ENCODE assay signal across 26 mouse cellular contexts in the genomic region with DNA sequence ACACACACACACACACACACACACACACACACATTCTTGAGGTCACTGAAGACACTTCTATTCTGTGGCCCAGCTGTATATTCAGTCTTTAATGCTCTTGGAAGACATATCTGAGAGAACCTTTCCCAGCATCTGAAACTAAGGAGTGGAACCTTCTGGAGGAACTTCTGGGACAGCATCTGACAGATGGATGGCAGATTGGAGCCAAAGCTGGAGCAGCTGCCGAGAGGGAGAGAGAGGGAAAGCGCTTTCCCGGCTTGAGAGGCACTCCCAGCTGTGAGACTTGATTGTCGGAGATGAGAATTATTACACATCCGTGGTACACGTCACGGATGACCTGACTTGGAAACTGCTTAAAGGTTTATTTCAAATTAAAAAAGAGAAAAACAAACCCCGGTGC. TPM values are rescaled to one million over a fixed set of nuclear protein-coding genes. Genes with fewer than 3 reads are reported as not detected.
DNase-seq lines count a peak whose midpoint lies in the region; ATAC-seq and TF ChIP-seq lines count a peak whose summit lies in the region.
"Had no signal": no experiment of that assay in that cellular context is flagged by ENCODE, and none has a peak within 500 bp of the region (broad histone marks: within the 10 kb centered on the region; RNA-seq: fewer than 3 reads in every experiment).

No protein-coding gene starts in this region.

- DNase-seq in forebrain, postnatal 0 days = peak; percentile 53
- DNase-seq in forebrain, embryonic 11.5 days (ENCODE audit: low spot score) = no peak
- peak; percentile 10 for DNase-seq in lung, embryonic 14.5 days
- DNase-seq in lung, postnatal 4 days = no peak
- peak; percentile 63 for DNase-seq in brain, adult 2 months (ENCODE audit: low read depth, low spot score)
- peak; percentile 25 for DNase-seq in brain, embryonic 14.5 days (ENCODE audit: low read depth)
- DNase-seq: adrenal gland, adult 2 months; cerebellum, adult 18-20 months; cerebellum, adult 9-10 months; gastrocnemius, postnatal 25 days; heart, adult 18-20 months; heart, postnatal 10 days; heart, postnatal 36 days had no signal

- no peaks in the 10 kb centered on the region for H3K4me1 ChIP-seq in forebrain, postnatal 0 days (ENCODE audit: insufficient read depth)
- H3K4me1 ChIP-seq in forebrain, embryonic 11.5 days (replicated peaks; ENCODE audit: control insufficient read depth, insufficient read depth, low read length) = no peaks in the 10 kb centered on the region
- no peaks in the 10 kb centered on the region for H3K4me1 ChIP-seq in lung, embryonic 14.5 days (ENCODE audit: insufficient read depth)
- H3K4me1 ChIP-seq: embryonic facial prominence, embryonic 12.5 days; forebrain, embryonic 15.5 days; heart, embryonic 12.5 days; heart, embryonic 15.5 days had no signal

- H3K9me3 ChIP-seq in forebrain, postnatal 0 days (ENCODE audit: low read length) = no peaks in the 10 kb centered on the region
- no peaks in the 10 kb centered on the region for H3K9me3 ChIP-seq in forebrain, embryonic 11.5 days (ENCODE audit: control insufficient read depth, low read length)
- no peaks in the 10 kb centered on the region for H3K9me3 ChIP-seq in lung, embryonic 14.5 days (ENCODE audit: low read depth, low read length)
- H3K9me3 ChIP-seq: embryonic facial prominence, embryonic 12.5 days; forebrain, embryonic 15.5 days; heart, embryonic 12.5 days; heart, embryonic 15.5 days; hindbrain, embryonic 10.5 days; hindbrain, embryonic 13.5 days had no signal

- TF ChIP-seq CTCF in forebrain, postnatal 0 days (IDR thresholded peaks at IDR 0.05; ENCODE audit: low read depth) = no peak
- no peak for TF ChIP-seq CTCF in lung, embryonic 14.5 days (IDR thresholded peaks at IDR 0.05; ENCODE audit: low read depth)
- no peak for TF ChIP-seq CTCF in brain, embryonic 14.5 days (IDR thresholded peaks at IDR 0.05; ENCODE audit: borderline replicate concordance, extremely low read depth, insufficient read depth, insufficient read length)

- H3K27me3 ChIP-seq in forebrain, postnatal 0 days (ENCODE audit: insufficient read depth, low read length) = no peaks in the 10 kb centered on the region
- no peaks in the 10 kb centered on the region for H3K27me3 ChIP-seq in forebrain, embryonic 11.5 days (ENCODE audit: control insufficient read depth, insufficient read depth, low read length)
- H3K27me3 ChIP-seq in lung, embryonic 14.5 days (ENCODE audit: insufficient read depth, low read length) = no peaks in the 10 kb centered on the region
- H3K27me3 ChIP-seq: forebrain, embryonic 15.5 days had no signal

- no peak overlapping the region for H3K4me2 ChIP-seq in forebrain, postnatal 0 days (ENCODE audit: low read depth)
- no peak overlapping the region for H3K4me2 ChIP-seq in forebrain, embryonic 11.5 days (ENCODE audit: low read depth, low read length, severe bottlenecking)
- H3K4me2 ChIP-seq in lung, embryonic 14.5 days = no peak overlapping the region
- H3K4me2 ChIP-seq: embryonic facial prominence, embryonic 12.5 days; forebrain, embryonic 15.5 days; heart, embryonic 12.5 days; heart, embryonic 15.5 days; hindbrain, embryonic 13.5 days had no signal

- whole genome bisulfite sequencing in forebrain, postnatal 0 days = 62% methylated on average over 8 of the region's 8 CpGs
- WGBS in forebrain, embryonic 11.5 days = 82% methylated on average over 8 of the region's 8 CpGs
- WGBS in lung, embryonic 14.5 days = 46% methylated on average over 8 of the region's 8 CpGs

- ATAC-seq in forebrain, postnatal 0 days = no peak
- ATAC-seq in forebrain, embryonic 11.5 days (replicated peaks; ENCODE audit: low FRiP score) = no peak
- no peak for ATAC-seq in lung, embryonic 14.5 days (ENCODE audit: insufficient read depth)
- ATAC-seq: CD4-positive, CD25-positive, alpha-beta regulatory T cell, adult 4 months; forebrain, embryonic 15.5 days; intestine, postnatal 0 days had no signal

- H3K36me3 ChIP-seq in forebrain, postnatal 0 days (ENCODE audit: insufficient read depth) = no peaks in the 10 kb centered on the region
- H3K36me3 ChIP-seq in forebrain, embryonic 11.5 days (ENCODE audit: control insufficient read depth, insufficient read depth, low read length) = no peaks in the 10 kb centered on the region
- no peaks in the 10 kb centered on the region for H3K36me3 ChIP-seq in lung, embryonic 14.5 days (ENCODE audit: insufficient read depth)
- H3K36me3 ChIP-seq: embryonic facial prominence, embryonic 12.5 days; forebrain, embryonic 15.5 days; heart, embryonic 12.5 days; heart, embryonic 15.5 days; hindbrain, embryonic 10.5 days; hindbrain, embryonic 13.5 days had no signal

- no peak overlapping the region for H3K9ac ChIP-seq in forebrain, postnatal 0 days
- H3K9ac ChIP-seq in forebrain, embryonic 11.5 days (ENCODE audit: low read length) = no peak overlapping the region
- H3K9ac ChIP-seq in lung, embryonic 14.5 days = no peak overlapping the region
- H3K9ac ChIP-seq: embryonic facial prominence, embryonic 12.5 days; forebrain, embryonic 15.5 days; heart, embryonic 12.5 days; heart, embryonic 15.5 days; hindbrain, embryonic 13.5 days had no signal

- no peak overlapping the region for H3K27ac ChIP-seq in forebrain, postnatal 0 days (ENCODE audit: low read depth, low read length)
- H3K27ac ChIP-seq in forebrain, embryonic 11.5 days (ENCODE audit: low read depth, low read length) = no peak overlapping the region
- no peak overlapping the region for H3K27ac ChIP-seq in lung, embryonic 14.5 days (ENCODE audit: low read depth)
- H3K27ac ChIP-seq: embryonic facial prominence, embryonic 12.5 days; forebrain, embryonic 15.5 days; heart, embryonic 15.5 days; hindbrain, embryonic 10.5 days; hindbrain, embryonic 13.5 days had no signal

- no peak for TF ChIP-seq POLR2A in brain, embryonic 14.5 days (IDR thresholded peaks at IDR 0.05; ENCODE audit: borderline replicate concordance, extremely low read depth, insufficient read depth, insufficient read length, poor library complexity, severe bottlenecking)

- H3K4me3 ChIP-seq in forebrain, postnatal 0 days (ENCODE audit: low read depth, low read length) = no peak overlapping the region
- no peak overlapping the region for H3K4me3 ChIP-seq in forebrain, embryonic 11.5 days (ENCODE audit: low read depth, low read length)
- no peak overlapping the region for H3K4me3 ChIP-seq in lung, embryonic 14.5 days (ENCODE audit: low read depth, low read length)
- H3K4me3 ChIP-seq: embryonic facial prominence, embryonic 12.5 days; erythroblast, embryonic 14.5 days; forebrain, embryonic 15.5 days; heart, embryonic 12.5 days; heart, embryonic 15.5 days; hindbrain, embryonic 10.5 days; hindbrain, embryonic 13.5 days had no signal

RNA-seq across cellular contexts. Expression of a gene that starts 7.7 kb away (rescaled TPM):
- total RNA-seq in forebrain, postnatal 0 days (2014; rRNA removed) = 63.7 and 68.5 TPM in 2 replicates
- 82.3 and 84.0 TPM in 2 replicates for polyA plus RNA-seq in forebrain, postnatal 0 days (2015; fragmentation: Nextera tagmentation; extraction: Ambion mirVana)
- polyA plus RNA-seq in forebrain, embryonic 11.5 days (2014; fragmentation: Nextera tagmentation; extraction: Ambion mirVana) = 95.5 and 98.5 TPM in 2 replicates
- polyA plus RNA-seq in lung, embryonic 14.5 days (2014; fragmentation: Nextera tagmentation; extraction: Ambion mirVana) = 80.7 and 81.9 TPM in 2 replicates
- polyA plus RNA-seq in brain, embryonic 14.5 days (2012; rRNA removed) = 95.4 and 95.6 TPM in 2 replicates

RNA-seq across cellular contexts. Expression of a gene that starts 22.5 kb away (rescaled TPM):
- total RNA-seq in forebrain, postnatal 0 days (2014; rRNA removed) = 0.77 and 2.4 TPM in 2 replicates
- polyA plus RNA-seq in forebrain, postnatal 0 days (2015; fragmentation: Nextera tagmentation; extraction: Ambion mirVana) = 0.87 and 1.9 TPM in 2 replicates
- polyA plus RNA-seq in forebrain, embryonic 11.5 days (2014; fragmentation: Nextera tagmentation; extraction: Ambion mirVana) = 56.2 and 64.8 TPM in 2 replicates
- 12.8 and 16.0 TPM in 2 replicates for polyA plus RNA-seq in lung, embryonic 14.5 days (2014; fragmentation: Nextera tagmentation; extraction: Ambion mirVana)
- polyA plus RNA-seq in brain, embryonic 14.5 days (2012; rRNA removed) = 5.1 and 6.3 TPM in 2 replicates
- total RNA-seq: MEL had no signal
- polyA plus RNA-seq: CD4-positive, CD25-positive, alpha-beta regulatory T cell, adult 4 months had no signal

RNA-seq across cellular contexts. Expression of a gene that starts 56.8 kb away (rescaled TPM):
- 1.9 and 2.4 TPM in 2 replicates for total RNA-seq in forebrain, postnatal 0 days (2014; rRNA removed)
- 1.3 and 1.9 TPM in 2 replicates for polyA plus RNA-seq in forebrain, postnatal 0 days (2015; fragmentation: Nextera tagmentation; extraction: Ambion mirVana)
- polyA plus RNA-seq in forebrain, embryonic 11.5 days (2014; fragmentation: Nextera tagmentation; extraction: Ambion mirVana) = 0.24 and 0.28 TPM in 2 replicates
- polyA plus RNA-seq in lung, embryonic 14.5 days (2014; fragmentation: Nextera tagmentation; extraction: Ambion mirVana) = 0.13 and 0.42 TPM in 2 replicates
- polyA plus RNA-seq in brain, embryonic 14.5 days (2012; rRNA removed) = 1.2 and 1.8 TPM in 2 replicates
- total RNA-seq: adrenal gland, adult 2 months; adrenal gland, postnatal 14 days; adrenal gland, postnatal 4 days; gastrocnemius, adult 8-10 months; gastrocnemius, postnatal 25 days; heart, postnatal 10 days; heart, postnatal 36 days; MEL had no signal
- polyA plus RNA-seq: adrenal gland, adult 2 months; CD4-positive, CD25-positive, alpha-beta regulatory T cell, adult 4 months; erythroblast, embryonic 14.5 days; intestine, postnatal 0 days had no signal

RNA-seq across cellular contexts. Expression of a gene that starts 57.8 kb away (rescaled TPM):
- total RNA-seq in forebrain, postnatal 0 days (2014; rRNA removed) = 30.7 and 46.6 TPM in 2 replicates
- 18.0 and 18.8 TPM in 2 replicates for polyA plus RNA-seq in forebrain, postnatal 0 days (2015; fragmentation: Nextera tagmentation; extraction: Ambion mirVana)
- polyA plus RNA-seq in forebrain, embryonic 11.5 days (2014; fragmentation: Nextera tagmentation; extraction: Ambion mirVana) = 32.8 and 33.9 TPM in 2 replicates
- polyA plus RNA-seq in lung, embryonic 14.5 days (2014; fragmentation: Nextera tagmentation; extraction: Ambion mirVana) = 35.0 and 35.6 TPM in 2 replicates
- 19.0 and 20.6 TPM in 2 replicates for polyA plus RNA-seq in brain, embryonic 14.5 days (2012; rRNA removed)

Comparison
In these comparisons a context has a peak if more than half of its experiments do, and no peak if none do; other contexts are left out.
1. DNase-seq: peak in forebrain, postnatal 0 days (single experiment), lung, embryonic 14.5 days (single experiment), brain, adult 2 months (single experiment) and brain, embryonic 14.5 days (single experiment); none in forebrain, embryonic 11.5 days (single experiment) and lung, postnatal 4 days (0 of 2).